Mouse (Mus musculus) stomach, postnatal 0 days (tissue): ENCODE results near the gene Depp1. TPM values are rescaled to one million over a fixed set of nuclear protein-coding genes. Genes with fewer than 3 reads are reported as not detected.
A peak's percentile ranks its signal among the peaks of the same experiment; 100 is the strongest.

Source experiments
- ATAC-seq: fragments of 200-750 bp; cut with Nextera tagmentation; 2 replicates; pipeline ENCODE4 v1.8.0; 2017; ENCODE audit not compliant: low FRiP score, low TSS enrichment
- DNase-seq: peaks from one replicate; pipeline ENCODE4 v3.0.0-alpha.2; 2016; ENCODE audit warnings: low spot score
- H3K27ac ChIP-seq: fragments of 300-500 bp; sonication (generic); replicated peaks from 2 replicates; pipeline ENCODE4 v1.5.1; 2014; ENCODE audit warnings: mild to moderate bottlenecking, control low read depth
- H3K27me3 ChIP-seq: fragments of 300-500 bp; sonication (generic); 2 replicates; pipeline ENCODE4 v1.6.1; 2014; ENCODE audit warnings: low read length; ENCODE audit not compliant: control insufficient read depth, insufficient read depth
- H3K36me3 ChIP-seq: fragments of 300-500 bp; sonication (generic); 2 replicates; pipeline ENCODE4 v1.6.1; 2014; ENCODE audit warnings: low read length, mixed read lengths; ENCODE audit not compliant: control insufficient read depth, insufficient read depth
- H3K4me1 ChIP-seq: fragments of 300-500 bp; sonication (generic); replicated peaks from 2 replicates; pipeline ENCODE4 v1.6.1; 2014; ENCODE audit warnings: antibody characterized with exemption; ENCODE audit not compliant: control insufficient read depth, insufficient read depth
- H3K4me2 ChIP-seq: fragments of 300-500 bp; sonication (generic); replicated peaks from 2 replicates; pipeline ENCODE4 v1.6.1; 2014; ENCODE audit warnings: low read depth, mild to moderate bottlenecking, control low read depth, moderate library complexity
- H3K4me3 ChIP-seq: fragments of 300-500 bp; sonication (generic); 2 replicates; pipeline ENCODE4 v1.5.1; 2014; ENCODE audit warnings: low read depth, low read length, control low read depth
- H3K9ac ChIP-seq: fragments of 300-500 bp; sonication (generic); 2 replicates; pipeline ENCODE4 v1.6.1; 2014; ENCODE audit warnings: mild to moderate bottlenecking, low read length, control low read depth, mixed read lengths
- H3K9me3 ChIP-seq: fragments of 300-500 bp; sonication (generic); 2 replicates; pipeline ENCODE4 v1.6.1; 2016; ENCODE audit warnings: low read length; ENCODE audit not compliant: control insufficient read depth
- CTCF ChIP-seq: IDR thresholded peaks from 2 replicates; pipeline ENCODE4 v1.5.1; 2016; ENCODE audit warnings: antibody characterized with exemption, low read depth, mild to moderate bottlenecking, moderate library complexity
- EP300 ChIP-seq: optimal IDR thresholded peaks from 2 replicates; pipeline ENCODE3; 2016; ENCODE audit warnings: antibody characterized with exemption
- WGBS: fragments of 180-500 bp; shearing (Covaris S2); extraction: QIAGEN DNeasy Blood & Tissue Kit; methylation state at CpG from one replicate; pipeline ENCODE4 v1.1.7; 2014; 5-methylcytosine and 5-hydroxymethylcytosine counted together
- polyA plus RNA-seq: library from polyadenylated mRNA; unstranded; fragments of >200 nt; fragmentation: Nextera tagmentation; extraction: Ambion mirVana; gene quantifications from 2 replicates; pipeline ENCODE4 v1.2.1, GENCODE M21; 2015

Depp1 gene
- polyA plus RNA-seq, 1 experiment from 2014 or later: 37.0 TPM

DNA sequence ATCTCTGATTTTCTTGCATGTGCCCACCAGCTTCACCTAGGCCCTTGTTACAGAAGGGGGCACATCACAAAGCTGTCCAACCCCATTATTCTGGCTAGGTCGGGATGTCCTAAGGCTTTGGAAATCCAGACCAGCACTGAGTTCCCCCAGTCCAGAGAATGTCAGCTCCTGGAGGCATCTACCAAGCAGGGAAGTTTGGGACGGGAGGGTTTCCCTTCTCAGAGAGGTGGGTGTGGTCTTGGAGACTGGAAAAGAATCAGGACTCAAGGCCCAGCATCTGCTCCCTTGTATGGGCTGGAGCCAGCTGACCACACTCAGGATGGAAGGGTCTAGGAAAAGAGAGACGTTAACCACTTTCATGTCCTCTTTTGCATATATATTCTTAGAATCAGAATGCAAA lies 2.8 kb downstream of the Depp1 start:
- peak; percentile 12 for DNase-seq

GRCm38 (mm10) chr6:116653684-116654454 lies 3.5 kb downstream of the Depp1 start:
- no peaks in the 10 kb centered on the region for H3K27me3 ChIP-seq
- peaks cover 2% of the 10 kb centered on the region; the same call in 1 of the 2 replicates for H3K4me1 ChIP-seq
- H3K27ac ChIP-seq: no peak overlapping the region
- H3K4me3 ChIP-seq: no peak overlapping the region
- peak; percentile 74 for DNase-seq
- peak; percentile 51 for ATAC-seq
- H3K9ac ChIP-seq: no peak overlapping the region
- H3K9me3 ChIP-seq: no peaks in the 10 kb centered on the region
- WGBS: 51% methylated on average over 9 of the region's 9 CpGs
- TF ChIP-seq EP300 (no peak), CTCF (peak; percentile 91)
- no peaks in the 10 kb centered on the region for H3K36me3 ChIP-seq
- H3K4me2 ChIP-seq: no peak overlapping the region

More for the DNA sequence above, 2.8 kb downstream of the Depp1 start:
- 70% methylated on average over 3 of the region's 3 CpGs for WGBS
- no peak overlapping the region for H3K4me3 ChIP-seq
- no peaks in the 10 kb centered on the region for H3K36me3 ChIP-seq
- no peak overlapping the region for H3K9ac ChIP-seq
- H3K9me3 ChIP-seq: no peaks in the 10 kb centered on the region
- 0 out of 2 replicates have a peak overlapping the region, but pooled peaks have one; percentile 1 for H3K4me2 ChIP-seq
- no peaks in the 10 kb centered on the region for H3K27me3 ChIP-seq
- no peak overlapping the region for H3K27ac ChIP-seq
- peaks cover 2% of the 10 kb centered on the region; the same call in 1 of the 2 replicates for H3K4me1 ChIP-seq
- no peak for TF ChIP-seq EP300
- TF ChIP-seq CTCF: no peak
- no peak for ATAC-seq

- Histone ChIP-seq H3K4me2 (no peak overlapping the region), H3K9me3 (no peaks in the 10 kb centered on the region), H3K36me3 (no peaks in the 10 kb centered on the region), H3K4me3 (no peak overlapping the region), H3K9ac (no peak overlapping the region), H3K4me1 (no peaks in the 10 kb centered on the region), H3K27ac (no peak overlapping the region), H3K27me3 (no peaks in the 10 kb centered on the region)
- TF ChIP-seq EP300 (no peak), CTCF (no peak)
- no peak for ATAC-seq
- WGBS: 87% methylated on average over 2 of the region's 2 CpGs
- no peak for DNase-seq
These were observed 13.0 kb downstream of the Depp1 start for GRCm38 (mm10) chr6:116663364-116663763.

DNA sequence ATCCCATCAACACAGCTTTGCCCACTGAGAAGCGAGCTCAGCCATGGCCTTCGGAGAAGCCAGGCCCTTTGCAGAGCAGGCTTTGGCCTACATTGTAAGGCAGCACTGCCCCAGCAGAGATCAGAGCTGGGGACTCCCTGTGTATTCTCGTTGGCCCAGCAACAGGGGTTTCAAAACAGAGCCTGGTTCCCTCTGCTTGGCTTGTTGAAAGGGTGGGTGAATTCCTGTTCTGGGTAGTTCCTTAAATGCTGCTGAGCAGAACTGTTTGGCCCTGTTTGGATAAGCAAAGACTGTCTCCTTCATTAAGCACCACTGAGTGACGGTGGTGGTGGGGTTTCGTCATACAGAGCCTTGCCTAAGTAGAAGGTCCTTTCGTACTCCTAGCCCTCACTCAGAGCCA lies 13.6 kb downstream of the Depp1 start:
- no peaks in the 10 kb centered on the region for H3K36me3 ChIP-seq
- ATAC-seq (peak; percentile 56; the same call in 1 of the 2 replicates), DNase-seq (no peak)
- H3K9ac ChIP-seq: no peak overlapping the region
- no peak overlapping the region for H3K4me3 ChIP-seq
- H3K4me2 ChIP-seq: no peak overlapping the region
- H3K27me3 ChIP-seq: no peaks in the 10 kb centered on the region
- no peak for TF ChIP-seq EP300
- TF ChIP-seq CTCF: no peak
- 66% methylated on average over 6 of the region's 6 CpGs for WGBS
- H3K9me3 ChIP-seq: no peaks in the 10 kb centered on the region
- no peak overlapping the region for H3K27ac ChIP-seq
- no peaks in the 10 kb centered on the region; the same call in 1 of the 2 replicates for H3K4me1 ChIP-seq

- Histone ChIP-seq H3K4me3 (no peak overlapping the region), H3K36me3 (no peaks in the 10 kb centered on the region), H3K9ac (no peak overlapping the region), H3K4me2 (no peak overlapping the region), H3K27me3 (no peaks in the 10 kb centered on the region), H3K27ac (peak overlapping the region; percentile 67; the same call in 1 of the 2 replicates), H3K4me1 (no peaks in the 10 kb centered on the region; the same call in 1 of the 2 replicates), H3K9me3 (no peaks in the 10 kb centered on the region)
- ATAC-seq (no peak), DNase-seq (no peak)
- 68% methylated on average over 3 of the region's 3 CpGs for WGBS
- TF ChIP-seq EP300: no peak
- TF ChIP-seq CTCF: no peak
These were observed 14.4 kb downstream of the Depp1 start for GRCm38 (mm10) chr6:116664830-116665229.

DNA sequence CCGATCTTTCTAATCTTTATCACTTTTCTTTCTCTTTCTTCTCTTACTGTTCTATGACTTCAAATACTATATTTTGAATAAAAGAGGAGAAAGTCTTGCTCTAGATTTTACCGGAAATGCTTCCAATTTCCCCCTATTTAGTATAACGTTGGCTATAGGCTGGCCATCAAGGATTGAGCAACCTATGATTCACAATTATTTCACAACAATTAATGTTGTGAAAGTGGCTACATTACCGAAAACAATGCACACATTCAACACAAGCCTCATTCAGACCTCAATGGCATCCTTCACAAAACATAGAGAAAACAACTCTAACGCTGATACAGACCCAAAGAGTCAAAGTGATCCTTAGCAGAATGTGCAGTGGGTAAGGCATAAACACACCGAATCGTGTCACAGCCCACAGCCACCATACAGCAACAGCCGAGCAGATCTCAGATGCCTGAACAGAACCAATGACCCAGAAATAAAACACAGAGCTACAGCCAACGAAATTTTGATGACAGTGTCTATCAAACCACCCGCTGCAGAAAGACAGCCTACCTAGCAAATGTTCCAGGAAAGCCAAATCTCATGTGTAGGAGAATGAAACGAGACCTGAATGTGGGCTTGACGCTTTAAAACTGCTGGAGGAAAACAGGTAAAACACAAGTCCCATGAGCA lies 15.8 kb downstream of the Depp1 start:
- H3K27ac ChIP-seq: no peak overlapping the region
- no peaks in the 10 kb centered on the region for H3K27me3 ChIP-seq
- no peak overlapping the region for H3K9ac ChIP-seq
- TF ChIP-seq CTCF (no peak), EP300 (no peak)
- WGBS: 82% methylated on average over 12 of the region's 12 CpGs
- H3K36me3 ChIP-seq: no peaks in the 10 kb centered on the region
- no peaks in the 10 kb centered on the region; the same call in 1 of the 2 replicates for H3K4me1 ChIP-seq
- H3K4me3 ChIP-seq: no peak overlapping the region
- H3K4me2 ChIP-seq: no peak overlapping the region
- DNase-seq: no peak
- no peaks in the 10 kb centered on the region for H3K9me3 ChIP-seq
- ATAC-seq: no peak
